Mouse (Mus musculus): Measurements from ENCODE around the gene Ptprd. TPM values are rescaled to one million over a fixed set of nuclear protein-coding genes. Genes with fewer than 3 reads are reported as not detected.
"Not testable (repeated sequence)": the region's sequence is repeated elsewhere in the genome, so short reads cannot be mapped to it uniquely, and the experiment has no call there.

Gene Ptprd
- polyA plus RNA-seq, 1 experiment from 2014 or later, result 10.9 TPM

GRCm38 (mm10) chr4:76136625-76137024 is 2075.1 kb downstream of the Ptprd start:
- Histone ChIP-seq H3K27me3 (ENCODE audit: insufficient read depth, poor library complexity, severe bottlenecking) (no peaks in the 10 kb centered on the region), H3K4me3 (no peak overlapping the region), H3K9me3 (no peaks in the 10 kb centered on the region), H3K27ac (no peak overlapping the region), H3K4me1 (no peaks in the 10 kb centered on the region), H3K36me3 (no peaks in the 10 kb centered on the region)
- WGBS, result 85% methylated on average over 14 of the region's 14 CpGs
- no peak for DNase-seq (ENCODE audit: low spot score)

- Histone ChIP-seq H3K27ac (no peak overlapping the region), H3K36me3 (peaks cover 2% of the 10 kb centered on the region; the same call in 1 of the 2 replicates), H3K27me3 (ENCODE audit: insufficient read depth, poor library complexity, severe bottlenecking) (no peaks in the 10 kb centered on the region), H3K4me1 (no peaks in the 10 kb centered on the region), H3K9me3 (no peaks in the 10 kb centered on the region), H3K4me3 (no peak overlapping the region)
- no peak for DNase-seq (ENCODE audit: low spot score)
- WGBS, result 89% methylated on average over 4 of the region's 4 CpGs
Observed at GRCm38 (mm10) chr4:76091845-76092244, 2119.9 kb downstream of the Ptprd start.

GRCm38 (mm10) chr4:76089866-76090265 is 2121.9 kb downstream of the Ptprd start:
- Histone ChIP-seq H3K9me3 (no peaks in the 10 kb centered on the region), H3K4me1 (no peaks in the 10 kb centered on the region), H3K4me3 (no peak overlapping the region), H3K27me3 (ENCODE audit: insufficient read depth, poor library complexity, severe bottlenecking) (no peaks in the 10 kb centered on the region), H3K27ac (no peak overlapping the region), H3K36me3 (peaks cover 11% of the 10 kb centered on the region)
- DNase-seq (ENCODE audit: low spot score), result no peak

GRCm38 (mm10) chr4:76076051-76076450 is 2135.7 kb downstream of the Ptprd start:
- Histone ChIP-seq H3K27ac (no peak overlapping the region), H3K9me3 (no peaks in the 10 kb centered on the region), H3K36me3 (no peaks in the 10 kb centered on the region), H3K4me3 (no peak overlapping the region), H3K27me3 (ENCODE audit: insufficient read depth, poor library complexity, severe bottlenecking) (no peaks in the 10 kb centered on the region), H3K4me1 (peaks cover 2% of the 10 kb centered on the region; the same call in 1 of the 2 replicates)
- 65% methylated on average over 1 of the region's 1 CpGs for WGBS
- no peak for DNase-seq (ENCODE audit: low spot score)

GRCm38 (mm10) chr4:76073286-76073685 is 2138.5 kb downstream of the Ptprd start:
- H3K27ac ChIP-seq, result no peak overlapping the region
- H3K4me3 ChIP-seq, result no peak overlapping the region
- H3K4me1 ChIP-seq, result peaks cover 2% of the 10 kb centered on the region; the same call in 1 of the 2 replicates
- H3K36me3 ChIP-seq, result no peaks in the 10 kb centered on the region
- 59% methylated on average over 3 of the region's 3 CpGs for WGBS
- no peak for DNase-seq (ENCODE audit: low spot score)
- no peaks in the 10 kb centered on the region for H3K27me3 ChIP-seq (ENCODE audit: insufficient read depth, poor library complexity, severe bottlenecking)
- H3K9me3 ChIP-seq, result no peaks in the 10 kb centered on the region

GRCm38 (mm10) chr4:76071720-76072119 is 2140.0 kb downstream of the Ptprd start:
- H3K27me3 ChIP-seq (ENCODE audit: insufficient read depth, poor library complexity, severe bottlenecking), result no peaks in the 10 kb centered on the region
- no peaks in the 10 kb centered on the region for H3K36me3 ChIP-seq
- no peaks in the 10 kb centered on the region for H3K9me3 ChIP-seq
- no peak overlapping the region for H3K4me3 ChIP-seq
- H3K4me1 ChIP-seq, result peaks cover 2% of the 10 kb centered on the region; the same call in 1 of the 2 replicates
- H3K27ac ChIP-seq, result no peak overlapping the region
- no peak for DNase-seq (ENCODE audit: low spot score)
- WGBS, result 78% methylated on average over 6 of the region's 6 CpGs

- H3K27me3 ChIP-seq (ENCODE audit: insufficient read depth, poor library complexity, severe bottlenecking), result no peaks in the 10 kb centered on the region
- no peaks in the 10 kb centered on the region for H3K9me3 ChIP-seq
- H3K4me1 ChIP-seq, result no peaks in the 10 kb centered on the region
- no peak overlapping the region for H3K4me3 ChIP-seq
- WGBS, result 80% methylated on average over 2 of the region's 2 CpGs
- H3K36me3 ChIP-seq, result no peaks in the 10 kb centered on the region
- DNase-seq (ENCODE audit: low spot score), result no peak
- H3K27ac ChIP-seq, result no peak overlapping the region
Observed at GRCm38 (mm10) chr4:76056836-76057235, 2154.9 kb downstream of the Ptprd start.

- Histone ChIP-seq H3K4me1 (peaks cover 13% of the 10 kb centered on the region), H3K9me3 (no peaks in the 10 kb centered on the region), H3K36me3 (no peaks in the 10 kb centered on the region), H3K4me3 (no peak overlapping the region), H3K27ac (no peak overlapping the region; the same call in 1 of the 2 replicates), H3K27me3 (ENCODE audit: insufficient read depth, poor library complexity, severe bottlenecking) (no peaks in the 10 kb centered on the region)
- WGBS, result 57% methylated on average over 2 of the region's 2 CpGs
- DNase-seq (ENCODE audit: low spot score), result no peak
Observed at GRCm38 (mm10) chr4:76045650-76046049, 2166.1 kb downstream of the Ptprd start.

- Histone ChIP-seq H3K4me1 (peaks cover 13% of the 10 kb centered on the region), H3K27ac (peak overlapping the region; percentile 65; the same call in 1 of the 2 replicates), H3K36me3 (no peaks in the 10 kb centered on the region), H3K27me3 (ENCODE audit: insufficient read depth, poor library complexity, severe bottlenecking) (no peaks in the 10 kb centered on the region), H3K4me3 (no peak overlapping the region), H3K9me3 (no peaks in the 10 kb centered on the region)
- no peak for DNase-seq (ENCODE audit: low spot score)
- WGBS, result 27% methylated on average over 1 of the region's 1 CpGs
Observed at GRCm38 (mm10) chr4:76044802-76045201, 2167.0 kb downstream of the Ptprd start.

- H3K4me1 ChIP-seq; H3K27ac ChIP-seq; DNase-seq (ENCODE audit: low spot score); H3K36me3 ChIP-seq; H3K9me3 ChIP-seq; H3K4me3 ChIP-seq; H3K27me3 ChIP-seq (ENCODE audit: insufficient read depth, poor library complexity, severe bottlenecking): not testable (repeated sequence)
- 74% methylated on average over 4 of the region's 4 CpGs for WGBS
Observed at GRCm38 (mm10) chr4:76037178-76037577, 2174.6 kb downstream of the Ptprd start.

GRCm38 (mm10) chr4:76025571-76026325 is 2186.0 kb downstream of the Ptprd start:
- no peaks in the 10 kb centered on the region for H3K4me1 ChIP-seq
- H3K9me3 ChIP-seq, result no peaks in the 10 kb centered on the region
- no peak overlapping the region for H3K27ac ChIP-seq
- no peaks in the 10 kb centered on the region for H3K36me3 ChIP-seq
- WGBS, result 62% methylated on average over 8 of the region's 8 CpGs
- no peak for DNase-seq (ENCODE audit: low spot score)
- no peak overlapping the region for H3K4me3 ChIP-seq
- H3K27me3 ChIP-seq (ENCODE audit: insufficient read depth, poor library complexity, severe bottlenecking), result no peaks in the 10 kb centered on the region

- H3K4me3 ChIP-seq, result no peak overlapping the region
- no peaks in the 10 kb centered on the region for H3K36me3 ChIP-seq
- H3K27me3 ChIP-seq (ENCODE audit: insufficient read depth, poor library complexity, severe bottlenecking), result no peaks in the 10 kb centered on the region
- H3K4me1 ChIP-seq, result no peaks in the 10 kb centered on the region
- WGBS, result 83% methylated on average over 3 of the region's 3 CpGs
- DNase-seq (ENCODE audit: low spot score), result no peak
- H3K27ac ChIP-seq, result no peak overlapping the region
- no peaks in the 10 kb centered on the region for H3K9me3 ChIP-seq
Observed at GRCm38 (mm10) chr4:76024502-76024821, 2187.3 kb downstream of the Ptprd start.

- Histone ChIP-seq H3K27me3 (ENCODE audit: insufficient read depth, poor library complexity, severe bottlenecking) (no peaks in the 10 kb centered on the region), H3K9me3 (no peaks in the 10 kb centered on the region), H3K4me1 (no peaks in the 10 kb centered on the region), H3K36me3 (no peaks in the 10 kb centered on the region), H3K27ac (no peak overlapping the region), H3K4me3 (no peak overlapping the region)
- WGBS, result 88% methylated on average over 13 of the region's 13 CpGs
- no peak for DNase-seq (ENCODE audit: low spot score)
Observed at GRCm38 (mm10) chr4:76023756-76024501, 2187.8 kb downstream of the Ptprd start.
